Mouse (Mus musculus): Measurements from ENCODE around the gene Tmeff2.

Tmeff2 gene

GRCm38 (mm10) chr1:50981151-50981828, 80.8 kb downstream of the Tmeff2 start:
- peak; percentile 32 for DNase-seq

- no peak for DNase-seq
Observed at GRCm38 (mm10) chr1:50990661-50991060, 90.2 kb downstream of the Tmeff2 start.

GRCm38 (mm10) chr1:50994505-50994904, 94.1 kb downstream of the Tmeff2 start:
- DNase-seq, result no peak

GRCm38 (mm10) chr1:50999793-51000192, 99.3 kb downstream of the Tmeff2 start:
- DNase-seq, result no peak

GRCm38 (mm10) chr1:51008344-51008743, 107.9 kb downstream of the Tmeff2 start:
- no peak for DNase-seq

GRCm38 (mm10) chr1:51040249-51040648, 139.8 kb downstream of the Tmeff2 start:
- DNase-seq, result no peak

GRCm38 (mm10) chr1:51044810-51045209, 144.4 kb downstream of the Tmeff2 start:
- DNase-seq, result no peak

GRCm38 (mm10) chr1:51064549-51064948, 164.1 kb downstream of the Tmeff2 start:
- no peak for DNase-seq

GRCm38 (mm10) chr1:51065652-51066051, 165.2 kb downstream of the Tmeff2 start:
- DNase-seq, result no peak

- DNase-seq, result no peak
Observed at GRCm38 (mm10) chr1:51068814-51069213, 168.4 kb downstream of the Tmeff2 start.

GRCm38 (mm10) chr1:51069288-51069687, 168.8 kb downstream of the Tmeff2 start:
- DNase-seq, result no peak

- DNase-seq, result no peak
Observed at GRCm38 (mm10) chr1:51074076-51074475, 173.6 kb downstream of the Tmeff2 start.

GRCm38 (mm10) chr1:51075785-51076771, 175.6 kb downstream of the Tmeff2 start:
- DNase-seq, result no peak

- peak; percentile 44 for DNase-seq
Observed at GRCm38 (mm10) chr1:51088921-51089320, 188.5 kb downstream of the Tmeff2 start.

- DNase-seq, result no peak
Observed at GRCm38 (mm10) chr1:51089803-51090202, 189.4 kb downstream of the Tmeff2 start.

GRCm38 (mm10) chr1:51090212-51090761, 189.8 kb downstream of the Tmeff2 start:
- no peak for DNase-seq

- no peak for DNase-seq
Observed at GRCm38 (mm10) chr1:51094713-51095112, 194.3 kb downstream of the Tmeff2 start.

GRCm38 (mm10) chr1:51096848-51097598, 196.6 kb downstream of the Tmeff2 start:
- peak; percentile 41 for DNase-seq

- DNase-seq, result no peak
Observed at GRCm38 (mm10) chr1:51101034-51101590, 200.7 kb downstream of the Tmeff2 start.

GRCm38 (mm10) chr1:51104698-51105097, 204.3 kb downstream of the Tmeff2 start:
- DNase-seq, result no peak

GRCm38 (mm10) chr1:51106401-51106920, 206.0 kb downstream of the Tmeff2 start:
- no peak for DNase-seq

- no peak for DNase-seq
Observed at GRCm38 (mm10) chr1:51107299-51107698, 206.9 kb downstream of the Tmeff2 start.
